Mouse (Mus musculus): ENCODE data around the gene Pard3. TPM values are rescaled to one million over a fixed set of nuclear protein-coding genes. Genes with fewer than 3 reads are reported as not detected.

Gene Pard3
- polyA plus RNA-seq (2017; shearing (Covaris generic)) = 1.4 TPM

DNA sequence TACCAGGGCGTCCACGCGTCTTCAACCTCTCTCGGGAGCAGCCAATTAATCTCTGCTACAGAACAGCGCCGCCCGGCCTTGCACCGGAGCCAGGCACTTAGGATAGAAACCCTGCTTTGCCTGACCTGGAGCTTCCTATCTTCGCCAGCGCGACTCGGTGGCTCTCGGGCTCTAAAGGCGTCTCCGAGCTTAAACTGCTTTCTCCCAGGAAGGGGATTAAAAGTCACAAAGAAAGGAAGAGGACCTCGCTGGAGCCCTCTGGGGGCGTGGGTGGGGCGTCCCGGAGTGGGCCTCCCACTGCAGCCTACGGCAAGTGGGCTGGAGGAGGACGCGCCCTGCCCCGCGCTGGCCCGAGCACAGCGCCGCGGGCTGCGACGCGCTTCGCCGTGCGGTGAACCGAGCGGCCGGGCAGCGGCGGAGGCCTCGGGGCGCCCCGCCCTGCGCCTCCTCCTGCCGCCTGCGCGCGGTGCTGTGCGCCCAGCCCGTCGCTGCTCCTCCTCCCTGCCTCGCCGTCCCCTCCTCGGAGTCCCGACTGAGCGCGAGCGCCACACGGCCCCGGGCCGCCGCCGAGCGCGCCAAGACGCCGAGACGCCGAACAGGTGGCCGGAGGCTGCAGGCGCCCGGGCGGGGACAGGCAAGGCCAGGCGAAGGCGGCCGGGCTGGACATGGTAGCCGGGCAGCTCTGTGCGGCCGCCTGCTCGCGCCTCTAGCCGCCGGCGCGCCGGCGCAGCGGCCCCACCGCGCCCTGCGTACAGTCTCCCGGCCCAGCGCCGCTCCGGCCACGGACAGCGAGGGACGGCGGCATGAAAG is at the start of gene Pard3:
Pard3 (plus strand) TSS at position 343 of the 810 bp plus-strand sequence.

Other genes starting within 250 kb of the Pard3 start
- gene Tomm20, start 118.0 kb upstream of the Pard3 start, polyA plus RNA-seq (2017; shearing (Covaris generic)) = 147 TPM
- gene Rbm34, start 92.8 kb upstream of the Pard3 start, polyA plus RNA-seq (2017; shearing (Covaris generic)) = 42.1 TPM

All from effector memory CD4-positive, alpha-beta T cell, adult 5 months (primary cell).